Mouse (Mus musculus) c-Kit-positive CD71-negative TER-119-negative erythroid progenitor cells, embryonic 14.5 days (primary cell): ENCODE measurements around the gene Ugt1a1.
"Not testable (repeated sequence)": the region's sequence is repeated elsewhere in the genome, so short reads cannot be mapped to it uniquely, and the experiment has no call there.

Source experiments
- DNase-seq: peaks from one replicate; pipeline ENCODE4 v3.0.0-alpha.2; 2013; ENCODE audit warnings: low read depth

Gene Ugt1a1

GRCm38 (mm10) chr1:88211812-88212211, at the start of gene Ugt1a1:
TSS of gene Ugt1a1 (plus strand) at chr1:88211959.
- DNase-seq, result no peak

GRCm38 (mm10) chr1:88165711-88166110, 46.0 kb upstream of the Ugt1a1 start, which contains the start of gene Ugt1a5:
TSS of gene Ugt1a5 (plus strand) at chr1:88166012.
- no peak for DNase-seq

- not testable (repeated sequence) for DNase-seq
These were observed 39.6 kb upstream of the Ugt1a1 start for GRCm38 (mm10) chr1:88172190-88172589.

GRCm38 (mm10) chr1:88179657-88180056, 32.1 kb upstream of the Ugt1a1 start:
- no peak for DNase-seq

- no peak for DNase-seq
These were observed 25.3 kb upstream of the Ugt1a1 start for GRCm38 (mm10) chr1:88186325-88186935.

- no peak for DNase-seq
These were observed 19.6 kb upstream of the Ugt1a1 start for GRCm38 (mm10) chr1:88192136-88192535.

- no peak for DNase-seq
These were observed 16.1 kb upstream of the Ugt1a1 start for GRCm38 (mm10) chr1:88195687-88196086.

GRCm38 (mm10) chr1:88197443-88197842, 14.3 kb upstream of the Ugt1a1 start:
- no peak for DNase-seq

GRCm38 (mm10) chr1:88199996-88200395, 11.8 kb upstream of the Ugt1a1 start:
- no peak for DNase-seq

GRCm38 (mm10) chr1:88200456-88200855, 11.3 kb upstream of the Ugt1a1 start, which contains the start of gene Ugt1a2:
TSS of gene Ugt1a2 (plus strand) at chr1:88200601.
- no peak for DNase-seq

GRCm38 (mm10) chr1:88205294-88205922, 6.4 kb upstream of the Ugt1a1 start, which contains the start of gene Dnajb3:
TSS of gene Dnajb3 (minus strand) at chr1:88205782.
- DNase-seq, result peak; percentile 36

- DNase-seq, result peak; percentile 9
These were observed 4.8 kb upstream of the Ugt1a1 start for GRCm38 (mm10) chr1:88206843-88207479.

GRCm38 (mm10) chr1:88212341-88213045, 734 bp downstream of the Ugt1a1 start:
- no peak for DNase-seq

- DNase-seq, result no peak
These were observed 1.3 kb downstream of the Ugt1a1 start for GRCm38 (mm10) chr1:88213061-88213460.

GRCm38 (mm10) chr1:88213766-88214461, 2.2 kb downstream of the Ugt1a1 start:
- no peak for DNase-seq

- no peak for DNase-seq
These were observed 2.7 kb downstream of the Ugt1a1 start for GRCm38 (mm10) chr1:88214462-88214952.

GRCm38 (mm10) chr1:88215466-88216380, 4.0 kb downstream of the Ugt1a1 start:
- no peak for DNase-seq

- no peak for DNase-seq
These were observed 4.8 kb downstream of the Ugt1a1 start for GRCm38 (mm10) chr1:88216551-88216950.

GRCm38 (mm10) chr1:88217144-88217543, 5.4 kb downstream of the Ugt1a1 start:
- no peak for DNase-seq

GRCm38 (mm10) chr1:88217576-88217975, 5.8 kb downstream of the Ugt1a1 start:
- DNase-seq, result no peak

GRCm38 (mm10) chr1:88218051-88218450, 6.3 kb downstream of the Ugt1a1 start:
- no peak for DNase-seq
